Mouse (Mus musculus): ENCODE data around the gene Pbx4. TPM values are rescaled to one million over a fixed set of nuclear protein-coding genes. Genes with fewer than 3 reads are reported as not detected.

Pbx4 gene
- polyA plus RNA-seq, 1 experiment from 2014 or later, result 47.7 TPM

DNA sequence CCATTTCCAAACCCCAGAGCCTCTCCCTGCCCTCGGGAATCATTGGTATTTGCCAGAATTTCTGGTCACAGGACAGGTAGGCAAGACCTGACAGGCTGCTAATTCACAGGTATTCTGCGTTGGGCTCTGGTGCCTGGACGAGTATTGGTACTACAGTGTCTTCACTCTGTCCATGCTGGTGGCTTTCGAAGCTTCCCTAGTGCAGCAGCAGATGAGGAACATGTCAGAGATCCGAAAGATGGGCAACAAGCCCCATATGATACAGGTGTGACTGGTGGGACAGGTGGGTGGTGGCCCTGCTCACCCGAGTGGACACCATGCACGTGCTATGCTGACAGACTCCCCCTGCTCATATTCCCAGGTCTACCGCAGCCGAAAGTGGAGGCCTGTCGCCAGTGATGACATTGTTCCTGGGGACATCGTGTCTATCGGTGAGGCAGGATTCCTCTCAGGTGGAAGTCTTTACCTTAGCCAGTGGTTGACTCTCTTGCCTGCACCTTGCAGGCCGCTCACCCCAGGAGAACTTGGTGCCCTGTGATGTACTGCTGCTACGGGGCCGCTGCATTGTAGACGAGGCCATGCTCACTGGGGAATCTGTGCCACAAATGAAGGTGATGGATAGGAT, 35.5 kb upstream of the Pbx4 start:
- DNase-seq (ENCODE audit: low spot score) (no peak), ATAC-seq (no peak)
- no peak overlapping the region for H3K27ac ChIP-seq (ENCODE audit: low read depth, low read length)
- no peaks in the 10 kb centered on the region for H3K9me3 ChIP-seq (replicated peaks; ENCODE audit: control insufficient read depth, low read length)
- H3K4me2 ChIP-seq (ENCODE audit: low read length), result no peak overlapping the region
- H3K4me1 ChIP-seq (ENCODE audit: control insufficient read depth, insufficient read depth, low read length), result peaks cover 8% of the 10 kb centered on the region; the same call in 1 of the 2 replicates
- 96% methylated on average over 16 of the region's 16 CpGs for WGBS
- no peak overlapping the region for H3K4me3 ChIP-seq (ENCODE audit: low read depth, low read length)
- no peaks in the 10 kb centered on the region for H3K27me3 ChIP-seq (replicated peaks; ENCODE audit: control insufficient read depth, insufficient read depth, low read length)
- no peak overlapping the region for H3K9ac ChIP-seq (ENCODE audit: low read length)
- H3K36me3 ChIP-seq (ENCODE audit: control insufficient read depth, insufficient read depth, low read length), result peaks cover 89% of the 10 kb centered on the region

DNA sequence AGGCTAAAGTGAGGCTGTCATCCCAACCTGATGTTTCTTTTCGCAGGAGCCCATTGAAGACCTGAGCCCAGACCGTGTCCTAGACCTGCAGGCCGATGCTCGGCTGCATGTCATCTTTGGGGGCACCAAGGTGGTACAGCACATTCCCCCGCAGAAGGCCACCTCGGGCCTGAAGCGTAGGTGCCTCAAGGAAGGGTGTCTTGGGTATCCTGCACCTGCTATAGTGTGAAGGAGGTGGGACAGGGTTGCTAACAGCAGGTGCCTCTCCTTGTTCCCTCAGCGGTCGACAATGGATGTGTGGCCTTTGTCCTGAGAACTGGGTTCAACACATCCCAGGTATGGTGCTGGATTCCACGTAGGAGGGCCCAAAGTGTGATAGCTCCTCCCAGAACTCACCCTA, 34.6 kb upstream of the Pbx4 start:
- no peak overlapping the region for H3K27ac ChIP-seq (ENCODE audit: low read depth, low read length)
- H3K4me3 ChIP-seq (ENCODE audit: low read depth, low read length), result no peak overlapping the region
- ATAC-seq (no peak), DNase-seq (ENCODE audit: low spot score) (no peak)
- H3K27me3 ChIP-seq (replicated peaks; ENCODE audit: control insufficient read depth, insufficient read depth, low read length), result no peaks in the 10 kb centered on the region
- H3K4me1 ChIP-seq (ENCODE audit: control insufficient read depth, insufficient read depth, low read length), result no peaks in the 10 kb centered on the region
- H3K36me3 ChIP-seq (ENCODE audit: control insufficient read depth, insufficient read depth, low read length), result peaks cover 97% of the 10 kb centered on the region
- no peaks in the 10 kb centered on the region for H3K9me3 ChIP-seq (replicated peaks; ENCODE audit: control insufficient read depth, low read length)
- 95% methylated on average over 10 of the region's 10 CpGs for WGBS
- H3K4me2 ChIP-seq (ENCODE audit: low read length), result no peak overlapping the region
- no peak overlapping the region for H3K9ac ChIP-seq (ENCODE audit: low read length)

DNA sequence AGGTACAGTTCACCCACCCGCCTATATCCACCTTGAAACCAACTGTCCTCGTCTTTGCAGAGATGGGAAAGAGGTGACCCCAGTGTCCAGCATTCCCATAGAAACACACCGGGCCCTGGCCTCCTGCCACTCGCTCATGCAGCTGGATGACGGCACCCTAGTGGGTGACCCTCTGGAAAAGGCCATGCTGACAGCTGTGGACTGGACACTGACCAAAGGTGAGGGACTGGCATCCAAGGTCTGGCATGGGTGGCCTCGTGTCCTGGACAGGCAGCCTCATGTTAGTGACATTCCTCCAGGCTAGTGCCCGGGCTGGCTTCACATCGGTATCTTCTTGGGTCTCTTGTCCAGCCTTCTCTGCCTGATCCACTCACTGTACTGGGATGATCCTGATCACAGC, 33.0 kb upstream of the Pbx4 start:
- Histone ChIP-seq H3K36me3 (ENCODE audit: control insufficient read depth, insufficient read depth, low read length) (peaks cover 100% of the 10 kb centered on the region), H3K9ac (ENCODE audit: low read length) (no peak overlapping the region), H3K4me2 (ENCODE audit: low read length) (no peak overlapping the region), H3K9me3 (replicated peaks; ENCODE audit: control insufficient read depth, low read length) (no peaks in the 10 kb centered on the region), H3K27ac (ENCODE audit: low read depth, low read length) (no peak overlapping the region), H3K27me3 (replicated peaks; ENCODE audit: control insufficient read depth, insufficient read depth, low read length) (no peaks in the 10 kb centered on the region), H3K4me1 (ENCODE audit: control insufficient read depth, insufficient read depth, low read length) (no peaks in the 10 kb centered on the region), H3K4me3 (ENCODE audit: low read depth, low read length) (no peak overlapping the region)
- ATAC-seq (no peak), DNase-seq (ENCODE audit: low spot score) (no peak)
- WGBS, result 93% methylated on average over 8 of the region's 8 CpGs

DNA sequence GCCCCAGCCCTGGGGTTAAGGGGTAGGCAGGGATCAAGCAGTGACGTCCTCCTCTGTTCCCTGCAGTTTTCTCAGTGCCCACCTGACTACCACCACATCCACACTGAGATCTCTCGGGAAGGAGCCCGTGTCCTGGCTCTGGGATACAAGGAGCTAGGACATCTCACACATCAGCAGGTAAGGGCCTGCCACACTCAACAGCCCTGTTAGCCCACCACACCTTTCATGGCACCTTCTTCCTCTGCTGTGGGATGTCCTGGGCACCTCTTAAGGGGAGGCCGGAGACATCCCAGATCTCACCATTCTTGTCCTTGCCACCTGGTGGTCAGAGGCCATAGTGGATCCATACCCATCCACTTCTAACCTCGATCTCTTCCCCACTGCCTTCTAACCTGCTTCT, 32.3 kb upstream of the Pbx4 start:
- peaks cover 98% of the 10 kb centered on the region for H3K36me3 ChIP-seq (ENCODE audit: control insufficient read depth, insufficient read depth, low read length)
- H3K27me3 ChIP-seq (replicated peaks; ENCODE audit: control insufficient read depth, insufficient read depth, low read length), result no peaks in the 10 kb centered on the region
- H3K4me3 ChIP-seq (ENCODE audit: low read depth, low read length), result no peak overlapping the region
- no peak overlapping the region for H3K27ac ChIP-seq (ENCODE audit: low read depth, low read length)
- H3K4me1 ChIP-seq (ENCODE audit: control insufficient read depth, insufficient read depth, low read length), result no peaks in the 10 kb centered on the region
- DNase-seq (ENCODE audit: low spot score) (no peak), ATAC-seq (no peak)
- WGBS, result 94% methylated on average over 5 of the region's 5 CpGs
- H3K9ac ChIP-seq (ENCODE audit: low read length), result no peak overlapping the region
- H3K4me2 ChIP-seq (ENCODE audit: low read length), result no peak overlapping the region
- H3K9me3 ChIP-seq (replicated peaks; ENCODE audit: control insufficient read depth, low read length), result no peaks in the 10 kb centered on the region

DNA sequence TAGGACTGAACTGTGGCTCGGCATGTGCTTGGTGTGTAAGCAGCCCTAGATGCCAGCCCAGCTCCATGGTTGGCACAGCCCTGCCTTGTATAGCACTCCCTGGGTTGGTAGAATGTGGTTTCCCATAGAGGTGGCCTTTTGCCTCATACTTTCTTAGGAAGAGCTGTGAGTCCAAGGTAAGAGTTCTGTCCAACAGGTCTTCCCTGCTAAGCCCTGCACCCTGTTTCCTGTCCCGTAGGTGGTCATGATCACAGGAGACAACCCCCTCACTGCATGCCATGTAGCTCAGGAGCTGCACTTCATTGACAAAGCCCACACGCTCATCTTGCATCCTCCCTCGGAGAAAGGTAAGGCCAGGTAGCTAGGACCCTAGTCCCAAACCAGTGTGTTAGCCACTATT, 30.5 kb upstream of the Pbx4 start:
- Histone ChIP-seq H3K4me3 (ENCODE audit: low read depth, low read length) (no peak overlapping the region), H3K27me3 (replicated peaks; ENCODE audit: control insufficient read depth, insufficient read depth, low read length) (no peaks in the 10 kb centered on the region), H3K9ac (ENCODE audit: low read length) (no peak overlapping the region), H3K27ac (ENCODE audit: low read depth, low read length) (no peak overlapping the region), H3K9me3 (replicated peaks; ENCODE audit: control insufficient read depth, low read length) (no peaks in the 10 kb centered on the region), H3K4me2 (ENCODE audit: low read length) (no peak overlapping the region), H3K36me3 (ENCODE audit: control insufficient read depth, insufficient read depth, low read length) (peaks cover 98% of the 10 kb centered on the region), H3K4me1 (ENCODE audit: control insufficient read depth, insufficient read depth, low read length) (no peaks in the 10 kb centered on the region)
- WGBS, result 97% methylated on average over 4 of the region's 4 CpGs
- no peak for DNase-seq (ENCODE audit: low spot score)
- no peak for ATAC-seq

DNA sequence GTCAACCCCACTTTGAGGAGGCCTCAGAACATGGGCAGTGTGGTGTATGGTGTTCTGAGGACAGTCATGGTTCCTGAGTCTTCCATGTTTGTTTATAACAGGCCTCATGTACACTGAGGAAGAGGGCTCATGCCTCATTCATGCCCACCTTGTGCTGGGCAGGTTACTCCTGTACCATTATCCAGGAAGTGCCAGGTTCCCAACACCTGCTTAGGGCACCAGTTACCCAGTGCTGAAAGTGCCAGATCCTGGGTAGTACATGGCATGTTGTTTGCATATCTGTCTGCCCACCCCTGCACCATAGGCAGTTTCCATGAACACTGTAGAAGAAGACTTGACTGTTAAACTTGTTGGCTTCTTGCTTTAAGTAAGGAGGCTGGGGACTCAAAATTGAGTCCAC, 30.1 kb upstream of the Pbx4 start:
- no peak overlapping the region for H3K9ac ChIP-seq (ENCODE audit: low read length)
- peaks cover 98% of the 10 kb centered on the region for H3K36me3 ChIP-seq (ENCODE audit: control insufficient read depth, insufficient read depth, low read length)
- H3K4me2 ChIP-seq (ENCODE audit: low read length), result no peak overlapping the region
- ATAC-seq (no peak), DNase-seq (ENCODE audit: low spot score) (no peak)
- no peaks in the 10 kb centered on the region for H3K27me3 ChIP-seq (replicated peaks; ENCODE audit: control insufficient read depth, insufficient read depth, low read length)
- H3K27ac ChIP-seq (ENCODE audit: low read depth, low read length), result no peak overlapping the region
- H3K4me1 ChIP-seq (ENCODE audit: control insufficient read depth, insufficient read depth, low read length), result no peaks in the 10 kb centered on the region
- no peak overlapping the region for H3K4me3 ChIP-seq (ENCODE audit: low read depth, low read length)
- no peaks in the 10 kb centered on the region for H3K9me3 ChIP-seq (replicated peaks; ENCODE audit: control insufficient read depth, low read length)

DNA sequence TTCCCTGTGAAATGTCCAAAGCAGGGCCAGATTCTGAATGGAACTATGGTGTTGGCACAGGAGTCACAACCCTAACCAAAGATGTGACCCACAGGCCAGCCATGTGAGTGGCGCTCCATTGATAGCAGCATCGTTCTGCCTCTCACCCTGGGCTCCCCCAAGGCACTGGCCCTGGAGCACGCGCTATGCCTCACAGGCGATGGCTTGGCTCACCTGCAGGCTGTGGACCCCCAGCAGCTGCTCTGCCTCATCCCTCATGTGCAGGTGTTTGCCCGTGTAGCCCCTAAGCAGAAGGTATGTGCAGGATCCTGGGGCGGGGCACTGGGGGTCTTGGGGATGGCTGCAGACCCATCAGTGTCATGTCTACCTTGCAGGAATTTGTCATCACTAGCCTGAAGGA, 28.9 kb upstream of the Pbx4 start:
- DNase-seq (ENCODE audit: low spot score) (no peak), ATAC-seq (no peak)
- WGBS, result 95% methylated on average over 7 of the region's 7 CpGs
- Histone ChIP-seq H3K27ac (ENCODE audit: low read depth, low read length) (no peak overlapping the region), H3K9ac (ENCODE audit: low read length) (no peak overlapping the region), H3K4me1 (ENCODE audit: control insufficient read depth, insufficient read depth, low read length) (no peaks in the 10 kb centered on the region), H3K4me2 (ENCODE audit: low read length) (no peak overlapping the region), H3K9me3 (replicated peaks; ENCODE audit: control insufficient read depth, low read length) (no peaks in the 10 kb centered on the region), H3K36me3 (ENCODE audit: control insufficient read depth, insufficient read depth, low read length) (peaks cover 96% of the 10 kb centered on the region), H3K4me3 (ENCODE audit: low read depth, low read length) (no peak overlapping the region), H3K27me3 (replicated peaks; ENCODE audit: control insufficient read depth, insufficient read depth, low read length) (no peaks in the 10 kb centered on the region)

DNA sequence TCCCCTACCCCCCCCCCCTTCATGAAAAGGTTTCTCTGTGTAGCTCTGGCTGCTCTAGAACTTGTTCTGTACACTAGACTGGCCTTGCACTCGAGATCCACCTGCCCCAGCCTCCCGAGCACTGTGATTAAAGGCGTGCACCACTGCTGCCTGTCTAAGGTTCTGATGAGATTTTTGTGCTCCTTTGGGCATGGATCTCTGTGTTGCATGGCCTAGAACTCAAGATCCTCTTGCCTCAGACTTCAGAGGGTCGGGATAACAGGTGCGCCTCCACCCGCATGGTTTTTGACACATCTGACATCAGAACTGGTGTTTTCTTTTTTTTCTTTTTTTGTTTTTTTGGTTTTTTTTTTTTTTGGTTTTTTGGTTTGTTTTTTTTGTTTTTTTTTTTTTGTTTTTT, 27.8 kb upstream of the Pbx4 start:
- ATAC-seq (no peak), DNase-seq (ENCODE audit: low spot score) (no peak)
- H3K4me2 ChIP-seq (ENCODE audit: low read length), result no peak overlapping the region
- WGBS, result 94% methylated on average over 6 of the region's 6 CpGs
- H3K4me3 ChIP-seq (ENCODE audit: low read depth, low read length), result no peak overlapping the region
- H3K9me3 ChIP-seq (replicated peaks; ENCODE audit: control insufficient read depth, low read length), result no peaks in the 10 kb centered on the region
- H3K4me1 ChIP-seq (ENCODE audit: control insufficient read depth, insufficient read depth, low read length), result no peaks in the 10 kb centered on the region
- no peak overlapping the region for H3K27ac ChIP-seq (ENCODE audit: low read depth, low read length)
- H3K9ac ChIP-seq (ENCODE audit: low read length), result no peak overlapping the region
- no peaks in the 10 kb centered on the region for H3K27me3 ChIP-seq (replicated peaks; ENCODE audit: control insufficient read depth, insufficient read depth, low read length)
- peaks cover 84% of the 10 kb centered on the region for H3K36me3 ChIP-seq (ENCODE audit: control insufficient read depth, insufficient read depth, low read length)

DNA sequence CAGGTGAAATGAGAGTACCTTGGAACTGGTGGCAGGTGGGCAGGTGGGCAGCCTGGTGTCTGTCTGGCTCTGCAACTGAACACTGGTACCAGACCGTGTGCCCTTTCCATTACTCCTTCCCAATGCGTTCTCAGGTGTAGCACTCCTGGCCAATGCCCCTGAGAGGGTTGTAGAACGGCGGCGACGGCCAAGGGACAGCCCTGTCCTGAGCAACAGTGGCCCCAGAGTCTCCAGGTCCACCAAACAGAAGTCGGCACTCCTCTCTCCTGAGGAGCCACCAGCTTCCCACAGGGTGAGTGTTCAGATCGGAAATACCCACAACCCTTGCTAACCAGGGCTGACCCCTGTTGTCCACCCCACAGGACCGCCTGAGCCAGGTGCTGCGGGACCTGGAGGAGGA, 27.2 kb upstream of the Pbx4 start:
- no peaks in the 10 kb centered on the region for H3K27me3 ChIP-seq (replicated peaks; ENCODE audit: control insufficient read depth, insufficient read depth, low read length)
- peaks cover 79% of the 10 kb centered on the region for H3K36me3 ChIP-seq (ENCODE audit: control insufficient read depth, insufficient read depth, low read length)
- DNase-seq (ENCODE audit: low spot score) (no peak), ATAC-seq (no peak)
- H3K4me1 ChIP-seq (ENCODE audit: control insufficient read depth, insufficient read depth, low read length), result no peaks in the 10 kb centered on the region
- no peaks in the 10 kb centered on the region for H3K9me3 ChIP-seq (replicated peaks; ENCODE audit: control insufficient read depth, low read length)
- H3K27ac ChIP-seq (ENCODE audit: low read depth, low read length), result no peak overlapping the region
- 94% methylated on average over 10 of the region's 10 CpGs for WGBS
- no peak overlapping the region for H3K9ac ChIP-seq (ENCODE audit: low read length)
- no peak overlapping the region for H3K4me2 ChIP-seq (ENCODE audit: low read length)
- H3K4me3 ChIP-seq (ENCODE audit: low read depth, low read length), result no peak overlapping the region

Measured in forebrain, embryonic 14.5 days (tissue).